Mouse (Mus musculus): Measurements from ENCODE around the gene Nrp2.

GRCm38 (mm10) chr1:62727191-62727590 lies 24.1 kb downstream of the Nrp2 start:
- TF ChIP-seq CTCF (IDR thresholded peaks at IDR 0.05; ENCODE audit: extremely low read depth, insufficient read depth, low read length) (no peak), POLR2A (IDR thresholded peaks at IDR 0.05; ENCODE audit: extremely low read depth, insufficient read depth, low read length) (no peak)
